Mouse (Mus musculus): Measurements from ENCODE around the gene Cdk20. TPM values are rescaled to one million over a fixed set of nuclear protein-coding genes. Genes with fewer than 3 reads are reported as not detected.

Cdk20 gene
- polyA plus RNA-seq, 1 experiment from 2014 or later = 4.7 TPM

- Histone ChIP-seq H3K36me3 (ENCODE audit: control insufficient read depth, insufficient read depth, low read length) (no peaks in the 10 kb centered on the region), H3K9me3 (replicated peaks; ENCODE audit: control insufficient read depth, low read length) (no peaks in the 10 kb centered on the region), H3K27me3 (ENCODE audit: control insufficient read depth, insufficient read depth, low read length) (no peaks in the 10 kb centered on the region), H3K4me1 (ENCODE audit: control insufficient read depth, insufficient read depth, low read length) (peaks cover 2% of the 10 kb centered on the region; the same call in 1 of the 2 replicates), H3K4me3 (ENCODE audit: low read depth, low read length) (no peak overlapping the region), H3K9ac (ENCODE audit: low read depth, low read length) (no peak overlapping the region), H3K4me2 (no peak overlapping the region), H3K27ac (ENCODE audit: low read depth, low read length) (no peak overlapping the region)
- no peak for ATAC-seq (replicated peaks; ENCODE audit: insufficient number of reproducible peaks, low FRiP score, low TSS enrichment)
- WGBS (ENCODE audit: insufficient replicate concordance) = 58% methylated on average over 3 of the region's 3 CpGs
These were observed 30.1 kb upstream of the Cdk20 start for GRCm38 (mm10) chr13:64402006-64402405.

DNA sequence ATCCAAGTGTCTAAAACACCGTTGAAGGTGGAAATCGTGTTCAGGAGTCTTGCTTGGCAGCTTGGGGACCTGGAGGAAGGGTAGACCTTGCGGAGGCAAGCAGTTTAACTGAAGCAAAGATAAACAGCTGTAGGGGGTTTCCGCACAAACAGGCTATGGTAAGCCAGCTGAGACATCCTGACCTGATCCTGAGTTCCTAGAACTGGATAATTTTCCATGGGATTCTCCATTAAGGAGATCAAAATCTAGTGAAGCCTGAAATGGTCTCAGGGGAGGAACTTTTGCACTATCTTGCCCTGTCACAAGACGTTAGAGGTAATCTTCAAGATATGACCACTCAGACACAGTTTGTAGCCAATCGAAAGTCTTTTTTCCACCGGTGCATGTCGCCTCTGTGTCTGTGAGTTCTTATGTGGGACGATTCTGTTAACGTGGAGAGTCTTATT, 29.6 kb upstream of the Cdk20 start:
- Histone ChIP-seq H3K9ac (ENCODE audit: low read depth, low read length) (no peak overlapping the region), H3K9me3 (replicated peaks; ENCODE audit: control insufficient read depth, low read length) (no peaks in the 10 kb centered on the region), H3K4me1 (ENCODE audit: control insufficient read depth, insufficient read depth, low read length) (peaks cover 2% of the 10 kb centered on the region; the same call in 1 of the 2 replicates), H3K4me2 (no peak overlapping the region), H3K36me3 (ENCODE audit: control insufficient read depth, insufficient read depth, low read length) (no peaks in the 10 kb centered on the region), H3K4me3 (ENCODE audit: low read depth, low read length) (no peak overlapping the region), H3K27me3 (ENCODE audit: control insufficient read depth, insufficient read depth, low read length) (no peaks in the 10 kb centered on the region), H3K27ac (ENCODE audit: low read depth, low read length) (no peak overlapping the region)
- ATAC-seq (replicated peaks; ENCODE audit: insufficient number of reproducible peaks, low FRiP score, low TSS enrichment) = no peak
- WGBS (ENCODE audit: insufficient replicate concordance) = 63% methylated on average over 10 of the region's 10 CpGs

DNA sequence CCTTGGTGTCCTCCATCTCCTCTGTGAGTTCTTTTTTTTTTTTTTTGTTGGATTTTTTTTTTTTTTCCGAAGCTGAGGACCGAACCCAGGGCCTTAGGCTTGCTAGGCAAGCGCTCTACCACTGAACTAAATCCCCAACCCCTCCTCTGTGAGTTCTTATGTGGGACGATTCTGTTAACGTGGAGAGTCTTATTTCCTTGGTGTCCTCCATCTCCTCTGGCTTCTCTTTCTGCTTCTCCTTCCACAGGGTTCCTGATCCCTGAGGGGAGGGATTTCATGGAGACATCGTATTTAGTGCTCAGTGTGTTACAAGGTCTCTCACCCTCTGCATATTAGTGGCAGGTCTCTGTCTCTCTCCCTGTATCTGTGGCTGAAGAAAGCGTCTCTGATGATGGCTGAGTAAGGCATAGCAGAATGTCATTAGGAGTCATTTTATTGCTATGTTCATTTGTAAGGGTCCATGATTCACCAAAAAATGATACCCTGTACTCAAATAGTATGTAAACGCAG, 29.1 kb upstream of the Cdk20 start:
- Histone ChIP-seq H3K36me3 (ENCODE audit: control insufficient read depth, insufficient read depth, low read length) (no peaks in the 10 kb centered on the region), H3K9me3 (replicated peaks; ENCODE audit: control insufficient read depth, low read length) (no peaks in the 10 kb centered on the region), H3K27ac (ENCODE audit: low read depth, low read length) (no peak overlapping the region), H3K4me1 (ENCODE audit: control insufficient read depth, insufficient read depth, low read length) (peaks cover 2% of the 10 kb centered on the region; the same call in 1 of the 2 replicates), H3K4me2 (no peak overlapping the region), H3K27me3 (ENCODE audit: control insufficient read depth, insufficient read depth, low read length) (no peaks in the 10 kb centered on the region), H3K4me3 (ENCODE audit: low read depth, low read length) (no peak overlapping the region), H3K9ac (ENCODE audit: low read depth, low read length) (no peak overlapping the region)
- WGBS (ENCODE audit: insufficient replicate concordance) = 77% methylated on average over 8 of the region's 8 CpGs
- no peak for ATAC-seq (replicated peaks; ENCODE audit: insufficient number of reproducible peaks, low FRiP score, low TSS enrichment)

DNA sequence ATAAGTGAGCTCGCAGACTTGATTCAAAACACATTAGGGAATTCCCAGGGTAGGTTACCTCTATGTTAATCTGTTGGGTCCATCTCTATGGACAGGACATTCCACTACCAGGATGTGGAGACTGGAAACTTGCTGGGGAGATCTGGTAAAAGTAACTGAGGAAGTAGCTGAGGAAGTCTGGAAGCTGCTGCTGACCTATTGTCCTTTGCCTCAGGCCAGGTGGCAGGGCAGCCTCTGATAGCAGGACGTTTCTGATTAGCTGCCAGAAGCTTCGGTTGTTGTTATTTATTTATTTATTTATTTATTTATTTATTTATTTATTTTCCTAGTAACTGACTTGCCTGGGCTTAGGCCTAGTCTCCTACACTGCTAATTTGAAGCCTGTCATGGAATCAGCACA, 28.6 kb upstream of the Cdk20 start:
- H3K9me3 ChIP-seq (replicated peaks; ENCODE audit: control insufficient read depth, low read length) = no peaks in the 10 kb centered on the region
- ATAC-seq (replicated peaks; ENCODE audit: insufficient number of reproducible peaks, low FRiP score, low TSS enrichment) = no peak
- H3K4me2 ChIP-seq = no peak overlapping the region
- H3K27me3 ChIP-seq (ENCODE audit: control insufficient read depth, insufficient read depth, low read length) = no peaks in the 10 kb centered on the region
- H3K27ac ChIP-seq (ENCODE audit: low read depth, low read length) = no peak overlapping the region
- H3K36me3 ChIP-seq (ENCODE audit: control insufficient read depth, insufficient read depth, low read length) = no peaks in the 10 kb centered on the region
- H3K4me3 ChIP-seq (ENCODE audit: low read depth, low read length) = no peak overlapping the region
- H3K9ac ChIP-seq (ENCODE audit: low read depth, low read length) = no peak overlapping the region
- peaks cover 2% of the 10 kb centered on the region; the same call in 1 of the 2 replicates for H3K4me1 ChIP-seq (ENCODE audit: control insufficient read depth, insufficient read depth, low read length)
- WGBS (ENCODE audit: insufficient replicate concordance) = 52% methylated on average over 3 of the region's 3 CpGs

GRCm38 (mm10) chr13:64405550-64405949, 26.6 kb upstream of the Cdk20 start:
- WGBS (ENCODE audit: insufficient replicate concordance) = 63% methylated on average over 6 of the region's 6 CpGs
- Histone ChIP-seq H3K4me3 (ENCODE audit: low read depth, low read length) (no peak overlapping the region), H3K9me3 (replicated peaks; ENCODE audit: control insufficient read depth, low read length) (no peaks in the 10 kb centered on the region), H3K36me3 (ENCODE audit: control insufficient read depth, insufficient read depth, low read length) (no peaks in the 10 kb centered on the region), H3K27ac (ENCODE audit: low read depth, low read length) (no peak overlapping the region), H3K4me1 (ENCODE audit: control insufficient read depth, insufficient read depth, low read length) (peaks cover 2% of the 10 kb centered on the region; the same call in 1 of the 2 replicates), H3K4me2 (no peak overlapping the region), H3K27me3 (ENCODE audit: control insufficient read depth, insufficient read depth, low read length) (no peaks in the 10 kb centered on the region), H3K9ac (ENCODE audit: low read depth, low read length) (no peak overlapping the region)
- ATAC-seq (replicated peaks; ENCODE audit: insufficient number of reproducible peaks, low FRiP score, low TSS enrichment) = no peak

- 86% methylated on average over 5 of the region's 5 CpGs for WGBS (ENCODE audit: insufficient replicate concordance)
- no peaks in the 10 kb centered on the region for H3K4me1 ChIP-seq (ENCODE audit: control insufficient read depth, insufficient read depth, low read length)
- no peaks in the 10 kb centered on the region for H3K9me3 ChIP-seq (replicated peaks; ENCODE audit: control insufficient read depth, low read length)
- no peaks in the 10 kb centered on the region for H3K27me3 ChIP-seq (ENCODE audit: control insufficient read depth, insufficient read depth, low read length)
- ATAC-seq (replicated peaks; ENCODE audit: insufficient number of reproducible peaks, low FRiP score, low TSS enrichment) = no peak
- H3K36me3 ChIP-seq (ENCODE audit: control insufficient read depth, insufficient read depth, low read length) = no peaks in the 10 kb centered on the region
- no peak overlapping the region for H3K9ac ChIP-seq (ENCODE audit: low read depth, low read length)
- no peak overlapping the region for H3K4me3 ChIP-seq (ENCODE audit: low read depth, low read length)
- no peak overlapping the region for H3K4me2 ChIP-seq
- H3K27ac ChIP-seq (ENCODE audit: low read depth, low read length) = no peak overlapping the region
These were observed 24.1 kb upstream of the Cdk20 start for GRCm38 (mm10) chr13:64407992-64408391.

DNA sequence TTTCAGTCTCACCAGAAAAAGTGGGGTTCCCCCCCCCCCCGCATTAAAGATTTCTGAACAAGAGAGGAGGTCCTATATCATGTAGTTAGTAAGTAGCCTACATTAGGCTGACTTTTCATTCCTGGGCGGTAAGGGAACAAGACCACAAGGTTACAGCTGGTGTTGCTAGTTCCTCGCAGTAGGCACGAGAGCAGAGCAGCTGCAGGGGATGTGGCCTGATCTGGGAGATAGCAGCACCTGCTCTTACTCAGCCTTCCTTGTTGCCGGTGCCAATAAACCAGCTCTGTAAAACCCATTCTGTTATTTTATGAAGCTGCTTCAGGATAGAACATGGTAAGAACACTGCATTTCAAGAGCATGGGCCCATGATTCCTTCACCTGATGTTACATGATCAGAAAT, 21.5 kb upstream of the Cdk20 start:
- WGBS (ENCODE audit: insufficient replicate concordance) = 64% methylated on average over 5 of the region's 5 CpGs

GRCm38 (mm10) chr13:64411282-64411681, 20.8 kb upstream of the Cdk20 start:
- WGBS (ENCODE audit: insufficient replicate concordance) = 49% methylated on average over 2 of the region's 2 CpGs
- no peaks in the 10 kb centered on the region for H3K36me3 ChIP-seq (ENCODE audit: control insufficient read depth, insufficient read depth, low read length)
- no peaks in the 10 kb centered on the region for H3K9me3 ChIP-seq (replicated peaks; ENCODE audit: control insufficient read depth, low read length)
- no peak overlapping the region for H3K9ac ChIP-seq (ENCODE audit: low read depth, low read length)
- H3K4me3 ChIP-seq (ENCODE audit: low read depth, low read length) = no peak overlapping the region
- no peak overlapping the region for H3K4me2 ChIP-seq
- H3K4me1 ChIP-seq (ENCODE audit: control insufficient read depth, insufficient read depth, low read length) = no peaks in the 10 kb centered on the region
- ATAC-seq (replicated peaks; ENCODE audit: insufficient number of reproducible peaks, low FRiP score, low TSS enrichment) = no peak
- no peaks in the 10 kb centered on the region for H3K27me3 ChIP-seq (ENCODE audit: control insufficient read depth, insufficient read depth, low read length)
- H3K27ac ChIP-seq (ENCODE audit: low read depth, low read length) = no peak overlapping the region

More for the DNA sequence above, 21.5 kb upstream of the Cdk20 start:
- Histone ChIP-seq H3K4me2 (no peak overlapping the region), H3K27ac (ENCODE audit: low read depth, low read length) (no peak overlapping the region), H3K27me3 (ENCODE audit: control insufficient read depth, insufficient read depth, low read length) (no peaks in the 10 kb centered on the region), H3K4me1 (ENCODE audit: control insufficient read depth, insufficient read depth, low read length) (no peaks in the 10 kb centered on the region), H3K9me3 (replicated peaks; ENCODE audit: control insufficient read depth, low read length) (no peaks in the 10 kb centered on the region), H3K4me3 (ENCODE audit: low read depth, low read length) (no peak overlapping the region), H3K9ac (ENCODE audit: low read depth, low read length) (no peak overlapping the region), H3K36me3 (ENCODE audit: control insufficient read depth, insufficient read depth, low read length) (no peaks in the 10 kb centered on the region)
- ATAC-seq (replicated peaks; ENCODE audit: insufficient number of reproducible peaks, low FRiP score, low TSS enrichment) = no peak

DNA sequence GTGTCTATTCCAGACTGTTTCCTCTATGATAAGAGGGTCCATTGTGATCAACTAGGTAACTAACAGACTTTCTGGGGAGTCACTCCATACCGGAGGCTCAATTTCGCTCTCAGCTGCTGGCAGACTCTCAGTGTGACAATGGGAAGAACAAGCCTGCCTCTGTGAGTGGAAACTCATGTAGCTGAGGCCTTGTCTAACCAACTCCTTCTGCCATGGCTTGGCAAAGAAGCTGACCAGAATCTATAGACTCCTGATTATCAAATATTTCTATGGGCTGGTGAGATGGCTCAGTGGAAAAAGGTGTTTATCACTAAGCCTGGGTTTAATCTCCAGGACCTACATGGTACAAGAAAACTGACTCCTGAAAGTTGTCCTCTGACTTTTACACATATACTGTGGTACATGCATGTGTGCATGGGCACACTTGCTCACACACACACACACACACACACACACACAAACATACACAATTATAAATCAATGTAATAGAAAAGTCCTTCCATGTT, 19.3 kb upstream of the Cdk20 start:
- 61% methylated on average over 2 of the region's 2 CpGs for WGBS (ENCODE audit: insufficient replicate concordance)
- Histone ChIP-seq H3K4me1 (ENCODE audit: control insufficient read depth, insufficient read depth, low read length) (no peaks in the 10 kb centered on the region), H3K27me3 (ENCODE audit: control insufficient read depth, insufficient read depth, low read length) (no peaks in the 10 kb centered on the region), H3K4me3 (ENCODE audit: low read depth, low read length) (no peak overlapping the region), H3K4me2 (no peak overlapping the region), H3K9me3 (replicated peaks; ENCODE audit: control insufficient read depth, low read length) (no peaks in the 10 kb centered on the region), H3K9ac (ENCODE audit: low read depth, low read length) (no peak overlapping the region), H3K27ac (ENCODE audit: low read depth, low read length) (no peak overlapping the region), H3K36me3 (ENCODE audit: control insufficient read depth, insufficient read depth, low read length) (no peaks in the 10 kb centered on the region)
- no peak for ATAC-seq (replicated peaks; ENCODE audit: insufficient number of reproducible peaks, low FRiP score, low TSS enrichment)

Data from heart, embryonic 11.5 days (tissue).